Mouse (Mus musculus) ES-E14 (cell line): ENCODE results near the gene Slc38a4. TPM values are rescaled to one million over a fixed set of nuclear protein-coding genes. Genes with fewer than 3 reads are reported as not detected.

Experiments
- DNase-seq: peaks from one replicate; pipeline ENCODE4 v3.0.0-alpha.2; 2013; ENCODE audit warnings: low read depth, low spot score
- H3K27ac ChIP-seq: 2 replicates; pipeline ENCODE4 v1.5.1; 2012; ENCODE audit warnings: low read depth, mild to moderate bottlenecking, low read length, moderate library complexity, mixed read lengths; ENCODE audit not compliant: poor library complexity, insufficient read depth, severe bottlenecking
- H3K36me3 ChIP-seq: 2 replicates; pipeline ENCODE4 v1.6.1; 2012; ENCODE audit warnings: mild to moderate bottlenecking, low read length, moderate library complexity, mixed read lengths; ENCODE audit not compliant: control insufficient read depth, poor library complexity, insufficient read depth, severe bottlenecking
- H3K4me1 ChIP-seq, 2 experiments: fragments of 150-350 bp in 1 of 2; sonication (generic) in 1 of 2; 2 replicates each; pipeline ENCODE4 v1.6.1; 2012; ENCODE audit warnings: low read length in 2 of 2, mild to moderate bottlenecking in 1 of 2, mixed read lengths in 1 of 2; ENCODE audit not compliant: control insufficient read depth in 2 of 2, insufficient read depth in 2 of 2, poor library complexity in 1 of 2
- H3K4me3 ChIP-seq, 2 experiments: fragments of 150-350 bp in 1 of 2; sonication (generic) in 1 of 2; 2 replicates each; pipeline ENCODE4 v1.5.1; 2012; ENCODE audit warnings: low read length in 2 of 2, low read depth in 1 of 2, mild to moderate bottlenecking in 1 of 2, mixed read lengths in 1 of 2; ENCODE audit not compliant: insufficient read depth in 1 of 2, poor library complexity in 1 of 2, severe bottlenecking in 1 of 2
- H3K9ac ChIP-seq: 2 replicates; pipeline ENCODE4 v1.6.1; 2012; ENCODE audit warnings: low read depth, mild to moderate bottlenecking, low read length, mixed read lengths; ENCODE audit not compliant: poor library complexity, insufficient read depth, severe bottlenecking
- H3K9me3 ChIP-seq: fragments of 150-350 bp; sonication (generic); 2 replicates; pipeline ENCODE4 v1.6.1; 2012; ENCODE audit warnings: low read depth, mild to moderate bottlenecking, low read length; ENCODE audit not compliant: control insufficient read depth, insufficient read depth
- CHD2 ChIP-seq: IDR thresholded peaks from 2 replicates; pipeline ENCODE4 v1.6.1; 2014; ENCODE audit warnings: mild to moderate bottlenecking, low read depth, low read length, inconsistent platforms
- HCFC1 ChIP-seq: IDR thresholded peaks from 2 replicates; pipeline ENCODE4 v1.6.1; 2012; ENCODE audit warnings: low read length, inconsistent platforms, borderline replicate concordance; ENCODE audit not compliant: insufficient read depth
- MAFK ChIP-seq: IDR thresholded peaks from 2 replicates; pipeline ENCODE4 v1.6.1; 2014; ENCODE audit warnings: mild to moderate bottlenecking, low read depth, low read length, inconsistent platforms; ENCODE audit not compliant: insufficient read depth
- ZC3H11A ChIP-seq: IDR thresholded peaks from 2 replicates; pipeline ENCODE4 v1.6.1; 2012; ENCODE audit warnings: low read depth, mild to moderate bottlenecking, inconsistent platforms, low read length, borderline replicate concordance
- ZNF384 ChIP-seq: IDR thresholded peaks from 2 replicates; pipeline ENCODE4 v1.6.1; 2012; ENCODE audit warnings: low read depth, low read length, inconsistent platforms
- in situ Hi-C, 2 experiments: fragments of 600-800 bp; cut with MboI; formaldehyde crosslinking; loops; one replicate each; pipeline ENCODE4 v1.15.1; 2025; ENCODE audit warnings: low sequenced_read_pairs in 2 of 2, inconsistent platforms in 1 of 2; ENCODE audit not compliant: unreplicated experiment in 2 of 2
- total RNA-seq: library from RNA; depleted of rRNA; stranded (reverse); fragments of 300-350 nt; gene quantifications from 2 replicates; pipeline ENCODE4 v1.2.3, GENCODE M21; 2012

Gene Slc38a4
- total RNA-seq, 1 experiment = 324 TPM

- Histone ChIP-seq H3K4me3 (no peak overlapping the region), H3K27ac (no peak overlapping the region), H3K9me3 (no peaks in the 10 kb centered on the region), H3K9ac (no peak overlapping the region), H3K4me1 (peaks cover 0 to 2% of the 10 kb centered on the region in 2 experiments; a peak in 1 of 4 replicates), H3K36me3 (peaks cover 39% of the 10 kb centered on the region)
- DNase-seq = no peak
- in situ Hi-C loops = no loop called here
- no peak for TF ChIP-seq ZC3H11A
Observed at GRCm38 (mm10) chr15:97017195-97017594, 38.6 kb downstream of the Slc38a4 start.

- DNase-seq = no peak
- TF ChIP-seq CHD2 = no peak
- no peak for TF ChIP-seq ZC3H11A
- no peak for TF ChIP-seq HCFC1
- no peak for TF ChIP-seq ZNF384
- TF ChIP-seq MAFK = no peak
- Histone ChIP-seq H3K4me3 (no peak overlapping the region), H3K36me3 (peaks cover 57% of the 10 kb centered on the region), H3K9me3 (no peaks in the 10 kb centered on the region), H3K9ac (no peak overlapping the region), H3K4me1 (no peaks in the 10 kb centered on the region), H3K27ac (no peak overlapping the region)
- in situ Hi-C loops = no loop called here
Observed at GRCm38 (mm10) chr15:97015036-97015596, 40.6 kb downstream of the Slc38a4 start.

DNA sequence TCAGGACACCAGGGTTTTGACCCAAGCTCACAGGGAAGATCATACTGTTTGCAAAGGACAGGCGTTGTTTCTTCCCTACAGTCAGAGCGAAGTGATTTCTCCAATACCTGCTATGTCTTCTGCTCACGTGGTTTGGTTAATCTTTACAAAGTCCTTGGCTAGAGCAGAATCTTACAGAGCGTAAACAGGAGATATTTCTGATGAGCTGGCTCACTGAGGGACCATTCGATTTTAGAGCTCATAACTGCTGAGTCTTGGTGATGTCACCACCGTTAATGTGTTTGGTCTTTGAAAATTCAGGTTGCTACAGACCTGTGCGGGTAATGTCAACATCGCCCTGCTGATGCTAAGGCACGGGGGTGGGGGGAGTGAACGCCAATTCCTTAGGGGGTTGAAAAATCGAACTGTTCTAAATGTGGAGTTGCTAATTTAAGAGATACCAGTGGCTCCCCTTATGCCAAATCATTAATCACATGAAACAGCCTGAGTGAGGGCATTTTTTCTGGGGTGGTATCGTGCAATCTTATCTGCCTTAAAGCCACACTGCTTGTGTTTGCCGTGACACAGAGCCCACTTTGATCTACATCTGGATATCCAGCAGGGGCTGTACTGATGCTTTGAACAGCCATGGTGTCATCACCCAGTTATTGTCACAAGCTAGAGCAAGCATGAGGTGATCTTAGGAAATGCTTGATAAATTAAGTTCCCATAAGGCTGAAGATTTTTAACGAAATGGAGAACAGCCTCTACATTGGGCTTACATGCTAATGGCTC lies 44.0 kb downstream of the Slc38a4 start:
- no peak overlapping the region for H3K4me3 ChIP-seq
- in situ Hi-C loops = no loop called here
- H3K27ac ChIP-seq = no peak overlapping the region
- no peaks in the 10 kb centered on the region for H3K9me3 ChIP-seq
- no peak for TF ChIP-seq ZC3H11A
- TF ChIP-seq HCFC1 = no peak
- TF ChIP-seq ZNF384 = no peak
- no peak for TF ChIP-seq MAFK
- no peak for TF ChIP-seq CHD2
- H3K36me3 ChIP-seq = peaks cover 65% of the 10 kb centered on the region
- H3K4me1 ChIP-seq = no peaks in the 10 kb centered on the region
- no peak for DNase-seq
- H3K9ac ChIP-seq = no peak overlapping the region

DNA sequence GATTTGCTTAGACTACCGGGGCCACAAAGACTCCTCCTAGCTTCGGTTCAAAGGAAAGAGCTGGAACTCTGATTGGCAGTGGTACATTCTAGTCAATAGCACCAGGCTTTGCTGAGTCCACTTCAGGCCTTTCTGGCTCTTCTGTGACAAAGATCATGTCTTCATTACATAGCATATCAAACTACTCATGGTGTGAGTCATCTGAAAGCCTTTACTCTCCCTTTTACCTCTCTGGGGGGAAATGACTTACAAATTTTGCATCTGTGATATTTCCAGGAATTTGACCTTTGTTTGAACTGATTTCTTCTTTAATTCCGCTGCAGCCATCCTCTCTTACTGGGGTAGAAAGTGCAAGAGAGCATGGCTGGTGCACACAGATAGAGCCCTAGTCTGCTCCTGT lies 46.5 kb downstream of the Slc38a4 start:
- Histone ChIP-seq H3K4me3 (no peak overlapping the region), H3K36me3 (peaks cover 54% of the 10 kb centered on the region), H3K9ac (no peak overlapping the region), H3K4me1 (no peaks in the 10 kb centered on the region), H3K9me3 (no peaks in the 10 kb centered on the region), H3K27ac (no peak overlapping the region)
- DNase-seq = no peak
- in situ Hi-C loops = no loop called here
- no peak for TF ChIP-seq MAFK
- TF ChIP-seq CHD2 = no peak
- no peak for TF ChIP-seq ZNF384
- no peak for TF ChIP-seq HCFC1
- TF ChIP-seq ZC3H11A = no peak
